Mouse (Mus musculus) ES-E14 (cell line): ENCODE measurements around the gene Ehmt2. TPM values are rescaled to one million over a fixed set of nuclear protein-coding genes. Genes with fewer than 3 reads are reported as not detected.

ENCODE experiments used
- DNase-seq: peaks from one replicate; pipeline ENCODE4 v3.0.0-alpha.2; 2013; ENCODE audit warnings: low read depth, low spot score
- H3K27ac ChIP-seq: 2 replicates; pipeline ENCODE4 v1.5.1; 2012; ENCODE audit warnings: low read depth, mild to moderate bottlenecking, low read length, moderate library complexity, mixed read lengths; ENCODE audit not compliant: poor library complexity, insufficient read depth, severe bottlenecking
- H3K36me3 ChIP-seq: 2 replicates; pipeline ENCODE4 v1.6.1; 2012; ENCODE audit warnings: mild to moderate bottlenecking, low read length, moderate library complexity, mixed read lengths; ENCODE audit not compliant: control insufficient read depth, poor library complexity, insufficient read depth, severe bottlenecking
- H3K4me1 ChIP-seq, 2 experiments: fragments of 150-350 bp in 1 of 2; sonication (generic) in 1 of 2; 2 replicates each; pipeline ENCODE4 v1.6.1; 2012; ENCODE audit warnings: low read length in 2 of 2, mild to moderate bottlenecking in 1 of 2, mixed read lengths in 1 of 2; ENCODE audit not compliant: control insufficient read depth in 2 of 2, insufficient read depth in 2 of 2, poor library complexity in 1 of 2
- H3K4me3 ChIP-seq, 2 experiments: fragments of 150-350 bp in 1 of 2; sonication (generic) in 1 of 2; 2 replicates each; pipeline ENCODE4 v1.5.1; 2012; ENCODE audit warnings: low read length in 2 of 2, low read depth in 1 of 2, mild to moderate bottlenecking in 1 of 2, mixed read lengths in 1 of 2; ENCODE audit not compliant: insufficient read depth in 1 of 2, poor library complexity in 1 of 2, severe bottlenecking in 1 of 2
- H3K9ac ChIP-seq: 2 replicates; pipeline ENCODE4 v1.6.1; 2012; ENCODE audit warnings: low read depth, mild to moderate bottlenecking, low read length, mixed read lengths; ENCODE audit not compliant: poor library complexity, insufficient read depth, severe bottlenecking
- H3K9me3 ChIP-seq: fragments of 150-350 bp; sonication (generic); 2 replicates; pipeline ENCODE4 v1.6.1; 2012; ENCODE audit warnings: low read depth, mild to moderate bottlenecking, low read length; ENCODE audit not compliant: control insufficient read depth, insufficient read depth
- CHD2 ChIP-seq: IDR thresholded peaks from 2 replicates; pipeline ENCODE4 v1.6.1; 2014; ENCODE audit warnings: mild to moderate bottlenecking, low read depth, low read length, inconsistent platforms
- HCFC1 ChIP-seq: IDR thresholded peaks from 2 replicates; pipeline ENCODE4 v1.6.1; 2012; ENCODE audit warnings: low read length, inconsistent platforms, borderline replicate concordance; ENCODE audit not compliant: insufficient read depth
- MAFK ChIP-seq: IDR thresholded peaks from 2 replicates; pipeline ENCODE4 v1.6.1; 2014; ENCODE audit warnings: mild to moderate bottlenecking, low read depth, low read length, inconsistent platforms; ENCODE audit not compliant: insufficient read depth
- ZC3H11A ChIP-seq: IDR thresholded peaks from 2 replicates; pipeline ENCODE4 v1.6.1; 2012; ENCODE audit warnings: low read depth, mild to moderate bottlenecking, inconsistent platforms, low read length, borderline replicate concordance
- ZNF384 ChIP-seq: IDR thresholded peaks from 2 replicates; pipeline ENCODE4 v1.6.1; 2012; ENCODE audit warnings: low read depth, low read length, inconsistent platforms
- in situ Hi-C, 2 experiments: fragments of 600-800 bp; cut with MboI; formaldehyde crosslinking; loops; one replicate each; pipeline ENCODE4 v1.15.1; 2025; ENCODE audit warnings: low sequenced_read_pairs in 2 of 2, inconsistent platforms in 1 of 2; ENCODE audit not compliant: unreplicated experiment in 2 of 2
- total RNA-seq: library from RNA; depleted of rRNA; stranded (reverse); fragments of 300-350 nt; gene quantifications from 2 replicates; pipeline ENCODE4 v1.2.3, GENCODE M21; 2012

Ehmt2 gene
- total RNA-seq, 1 experiment: 124 TPM

DNA sequence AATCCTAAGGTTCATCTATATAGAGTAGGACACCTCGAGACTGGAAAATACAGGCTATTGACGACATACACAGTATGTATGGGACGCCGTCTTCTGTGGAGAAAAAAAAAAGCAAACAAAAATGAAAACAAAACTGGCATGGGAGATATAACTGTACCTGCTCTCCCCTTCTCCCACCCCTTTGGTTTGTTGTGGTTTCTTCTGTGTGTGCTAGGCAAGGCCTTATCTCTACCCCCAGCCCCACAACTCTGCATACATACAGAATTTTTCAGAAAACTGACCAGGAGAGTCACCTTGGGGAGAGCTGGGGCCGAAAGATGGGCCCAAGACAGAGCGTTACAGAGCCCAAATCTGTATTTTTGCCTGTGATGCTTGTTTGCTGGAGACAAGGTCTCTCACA is 13.6 kb upstream of the Ehmt2 start:
- H3K36me3 ChIP-seq: no peaks in the 10 kb centered on the region
- H3K4me1 ChIP-seq: peaks cover 0 to 1% of the 10 kb centered on the region in 2 experiments; a peak in 2 of 4 replicates
- no peak for DNase-seq
- in situ Hi-C loops: no loop called here
- no peak overlapping the region for H3K4me3 ChIP-seq
- H3K27ac ChIP-seq: no peak overlapping the region
- no peaks in the 10 kb centered on the region for H3K9me3 ChIP-seq
- no peak for TF ChIP-seq MAFK
- TF ChIP-seq ZC3H11A: no peak
- no peak for TF ChIP-seq CHD2
- TF ChIP-seq ZNF384: no peak
- TF ChIP-seq HCFC1: no peak
- no peak overlapping the region for H3K9ac ChIP-seq

DNA sequence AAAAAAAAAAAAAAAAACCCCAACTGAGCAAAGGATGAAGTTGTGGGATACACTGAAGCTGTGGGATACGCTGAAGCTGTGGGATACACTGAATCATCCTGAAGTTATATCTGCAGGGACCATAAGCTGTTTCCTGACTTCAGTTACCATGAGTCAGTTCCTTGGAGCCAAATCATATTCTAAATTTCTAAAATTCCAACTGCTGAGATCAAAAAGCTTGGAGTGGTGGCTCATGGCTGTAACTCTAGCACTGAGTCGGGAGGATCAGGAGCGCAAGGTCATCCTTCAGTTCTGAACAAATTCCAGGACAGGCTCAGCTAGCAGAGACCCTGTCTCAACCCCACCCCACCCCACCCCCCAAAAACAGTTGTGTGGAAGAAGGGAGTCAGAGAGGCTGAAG is 12.7 kb upstream of the Ehmt2 start:
- peaks cover 1 to 4% of the 10 kb centered on the region in 2 experiments; a peak in 2 of 4 replicates for H3K4me1 ChIP-seq
- no peaks in the 10 kb centered on the region for H3K36me3 ChIP-seq
- no peak for TF ChIP-seq ZNF384
- TF ChIP-seq MAFK: no peak
- no peak for TF ChIP-seq HCFC1
- TF ChIP-seq CHD2: no peak
- TF ChIP-seq ZC3H11A: no peak
- no peak overlapping the region for H3K4me3 ChIP-seq
- no peaks in the 10 kb centered on the region for H3K9me3 ChIP-seq
- no peak for DNase-seq
- H3K27ac ChIP-seq: no peak overlapping the region
- H3K9ac ChIP-seq: no peak overlapping the region
- in situ Hi-C loops: no loop called here

DNA sequence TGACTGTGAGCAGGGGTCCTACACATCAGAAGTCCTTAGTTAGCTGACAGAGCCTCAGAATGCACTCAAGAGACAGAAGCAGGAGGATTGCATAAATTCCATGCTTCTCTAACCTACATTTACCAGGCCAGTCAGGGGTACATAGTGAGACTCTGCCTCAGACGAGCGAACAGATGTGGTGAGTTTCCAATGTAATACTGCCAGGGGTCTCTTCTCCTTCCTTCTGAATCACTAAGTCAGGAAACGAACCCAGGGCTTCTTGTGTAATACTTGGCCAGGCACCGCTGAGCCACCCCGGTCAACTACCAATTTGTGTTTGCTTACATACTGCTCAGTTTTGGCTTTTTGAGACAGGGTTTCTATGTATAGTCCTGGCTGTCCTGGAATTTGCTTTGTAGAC is 10.3 kb upstream of the Ehmt2 start:
- in situ Hi-C loops: no loop called here
- H3K27ac ChIP-seq: no peak overlapping the region

DNA sequence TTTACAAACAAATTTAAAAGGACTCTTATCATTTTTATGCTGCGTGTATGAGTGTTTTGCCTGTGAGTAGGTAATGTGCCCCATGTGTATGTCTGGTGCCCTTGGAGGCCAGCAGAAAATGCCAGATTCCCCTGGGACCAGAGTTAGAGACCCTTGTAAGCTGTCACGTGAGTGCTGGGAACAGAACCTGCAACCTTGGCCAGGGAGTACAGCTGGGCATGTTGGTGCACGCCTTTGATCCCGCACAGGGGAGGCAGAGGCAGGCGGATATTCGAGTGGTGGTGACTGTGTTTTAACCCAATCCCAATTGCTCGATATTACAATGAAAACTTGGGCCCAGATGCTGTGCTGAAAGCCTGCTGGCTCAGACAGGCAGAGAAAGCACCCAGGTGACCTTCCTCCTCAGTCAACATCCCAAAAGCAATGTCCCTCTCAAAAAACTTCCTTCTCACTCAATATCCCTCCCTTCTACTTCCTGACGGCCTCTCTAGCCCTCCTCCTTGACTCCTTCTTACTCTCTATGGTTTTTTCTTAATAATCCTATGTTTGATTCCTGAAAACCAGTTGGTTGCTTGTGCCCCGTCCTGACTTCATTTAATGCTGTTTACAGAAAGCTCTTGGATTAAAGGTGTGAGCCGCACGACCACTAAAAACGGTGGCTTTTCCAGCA is 8.1 kb upstream of the Ehmt2 start:
- Histone ChIP-seq H3K9ac (peak overlapping the region; percentile 44), H3K9me3 (no peaks in the 10 kb centered on the region), H3K27ac (peak overlapping the region; percentile 23), H3K4me3 (peak overlapping the region; percentile 31 to 41; a peak in 2 of 4 replicates), H3K36me3 (no peaks in the 10 kb centered on the region), H3K4me1 (peaks cover 1 to 9% of the 10 kb centered on the region in 2 experiments; a peak in 3 of 4 replicates)
- no peak for DNase-seq
- in situ Hi-C loops: no loop called here
- TF ChIP-seq ZNF384: no peak
- no peak for TF ChIP-seq ZC3H11A
- 0 out of 2 replicates have a peak, but pooled peaks have one; percentile 39 for TF ChIP-seq HCFC1

More for the DNA sequence above, 10.3 kb upstream of the Ehmt2 start:
- H3K4me1 ChIP-seq: peaks cover 1 to 7% of the 10 kb centered on the region in 2 experiments; a peak in 1 of 4 replicates
- H3K9me3 ChIP-seq: no peaks in the 10 kb centered on the region
- DNase-seq: no peak
- H3K36me3 ChIP-seq: no peaks in the 10 kb centered on the region
- H3K4me3 ChIP-seq: no peak overlapping the region
- H3K9ac ChIP-seq: no peak overlapping the region
- TF ChIP-seq HCFC1 (no peak), MAFK (no peak), CHD2 (no peak), ZNF384 (no peak), ZC3H11A (no peak)

DNA sequence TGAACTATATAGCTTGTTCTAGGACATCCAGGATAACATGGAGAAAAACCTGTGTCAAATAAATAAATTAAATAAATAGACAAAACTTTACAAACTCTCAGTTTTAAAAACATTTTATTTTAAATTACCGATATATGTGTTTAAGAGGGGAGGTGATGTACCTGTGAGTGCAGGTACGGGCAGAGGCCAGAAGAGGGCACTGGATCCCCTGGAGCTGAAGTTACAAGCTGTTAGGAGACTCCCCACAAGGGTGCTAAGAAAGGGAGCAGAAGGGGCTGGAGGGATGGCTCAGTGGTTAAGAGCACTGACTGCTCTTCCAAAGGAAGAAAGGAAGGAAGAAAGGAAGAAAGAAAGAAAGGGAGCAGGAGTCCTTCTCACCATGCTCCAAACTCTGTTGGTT is 6.9 kb upstream of the Ehmt2 start:
- Histone ChIP-seq H3K4me1 (peaks cover 1 to 15% of the 10 kb centered on the region in 2 experiments; a peak in 3 of 4 replicates), H3K9me3 (no peaks in the 10 kb centered on the region), H3K9ac (no peak overlapping the region), H3K36me3 (peaks cover 3% of the 10 kb centered on the region; the same call in 1 of the 2 replicates), H3K4me3 (no peak overlapping the region), H3K27ac (no peak overlapping the region)
- no peak for DNase-seq
- TF ChIP-seq ZNF384 (no peak), MAFK (no peak), HCFC1 (no peak), CHD2 (no peak), ZC3H11A (no peak)
- in situ Hi-C loops: no loop called here
